Mouse (Mus musculus): ENCODE measurements around the gene Mfap5.
"Not testable (repeated sequence)": the region's sequence is repeated elsewhere in the genome, so short reads cannot be mapped to it uniquely, and the experiment has no call there.

Mfap5 gene

GRCm38 (mm10) chr6:122505545-122505944, at the start of gene Mfap5:
Gene Mfap5 (plus strand): TSS chr6:122505845.
- DNase-seq (ENCODE audit: extremely low read depth, low read depth, low spot score) = no peak

GRCm38 (mm10) chr6:122458946-122459693, 46.5 kb upstream of the Mfap5 start:
- DNase-seq (ENCODE audit: extremely low read depth, low read depth, low spot score) = no peak

- no peak for DNase-seq (ENCODE audit: extremely low read depth, low read depth, low spot score)
Measured at GRCm38 (mm10) chr6:122466092-122466713, 39.4 kb upstream of the Mfap5 start.

- DNase-seq (ENCODE audit: extremely low read depth, low read depth, low spot score) = no peak
Measured at GRCm38 (mm10) chr6:122469030-122469640, 36.5 kb upstream of the Mfap5 start.

GRCm38 (mm10) chr6:122470240-122470639, 35.4 kb upstream of the Mfap5 start:
- DNase-seq (ENCODE audit: extremely low read depth, low read depth, low spot score) = no peak

GRCm38 (mm10) chr6:122471461-122471860, 34.2 kb upstream of the Mfap5 start:
- DNase-seq (ENCODE audit: extremely low read depth, low read depth, low spot score) = not testable (repeated sequence)

GRCm38 (mm10) chr6:122478062-122478461, 27.6 kb upstream of the Mfap5 start:
- no peak for DNase-seq (ENCODE audit: extremely low read depth, low read depth, low spot score)

- no peak for DNase-seq (ENCODE audit: extremely low read depth, low read depth, low spot score)
Measured at GRCm38 (mm10) chr6:122485401-122486296, 20.0 kb upstream of the Mfap5 start.

GRCm38 (mm10) chr6:122486297-122487117, 19.1 kb upstream of the Mfap5 start:
- DNase-seq (ENCODE audit: extremely low read depth, low read depth, low spot score) = no peak

GRCm38 (mm10) chr6:122490929-122491512, 14.6 kb upstream of the Mfap5 start:
- no peak for DNase-seq (ENCODE audit: extremely low read depth, low read depth, low spot score)

GRCm38 (mm10) chr6:122491557-122491956, 14.1 kb upstream of the Mfap5 start:
- DNase-seq (ENCODE audit: extremely low read depth, low read depth, low spot score) = no peak

GRCm38 (mm10) chr6:122492479-122492878, 13.2 kb upstream of the Mfap5 start:
- DNase-seq (ENCODE audit: extremely low read depth, low read depth, low spot score) = no peak

GRCm38 (mm10) chr6:122493799-122494472, 11.7 kb upstream of the Mfap5 start:
- no peak for DNase-seq (ENCODE audit: extremely low read depth, low read depth, low spot score)

- DNase-seq (ENCODE audit: extremely low read depth, low read depth, low spot score) = no peak
Measured at GRCm38 (mm10) chr6:122495082-122495881, 10.4 kb upstream of the Mfap5 start.

- DNase-seq (ENCODE audit: extremely low read depth, low read depth, low spot score) = no peak
Measured at GRCm38 (mm10) chr6:122496501-122496900, 9.1 kb upstream of the Mfap5 start.

GRCm38 (mm10) chr6:122498661-122499060, 7.0 kb upstream of the Mfap5 start, which contains the start of gene Rimklb:
Gene Rimklb (minus strand): TSS chr6:122498761.
- no peak for DNase-seq (ENCODE audit: extremely low read depth, low read depth, low spot score)

GRCm38 (mm10) chr6:122505041-122505440, 604 bp upstream of the Mfap5 start:
- DNase-seq (ENCODE audit: extremely low read depth, low read depth, low spot score) = no peak

- DNase-seq (ENCODE audit: extremely low read depth, low read depth, low spot score) = no peak
Measured at GRCm38 (mm10) chr6:122508494-122508893, 2.8 kb downstream of the Mfap5 start.

Data from fat pad, adult 2 months (tissue).